Mouse (Mus musculus): ENCODE results near the gene Gsap. TPM values are rescaled to one million over a fixed set of nuclear protein-coding genes. Genes with fewer than 3 reads are reported as not detected.

Gsap gene
- polyA plus RNA-seq, 1 experiment, result not detected

DNA sequence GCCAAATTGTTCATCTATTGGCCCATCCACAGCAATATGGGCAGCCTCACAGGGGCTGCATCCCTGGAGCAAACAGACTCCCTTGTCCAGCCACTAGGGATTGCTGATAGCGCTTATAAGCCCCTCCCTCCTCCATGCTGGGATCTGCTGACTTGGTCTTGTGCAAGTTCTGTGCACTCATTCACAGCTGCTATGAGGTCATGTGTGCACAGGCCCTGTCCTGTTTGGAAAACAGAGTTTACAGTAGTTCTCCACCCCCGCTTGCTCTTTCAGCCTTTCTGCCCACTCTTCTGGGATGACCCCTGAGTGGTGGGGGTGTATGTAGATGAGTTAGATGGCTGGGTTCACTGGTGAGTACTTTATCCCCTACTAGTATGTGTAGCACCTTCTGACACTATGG, 81.0 kb downstream of the Gsap start:
- TF ChIP-seq GATA1 (IDR thresholded peaks at IDR 0.05; ENCODE audit: low read length), result no peak

DNA sequence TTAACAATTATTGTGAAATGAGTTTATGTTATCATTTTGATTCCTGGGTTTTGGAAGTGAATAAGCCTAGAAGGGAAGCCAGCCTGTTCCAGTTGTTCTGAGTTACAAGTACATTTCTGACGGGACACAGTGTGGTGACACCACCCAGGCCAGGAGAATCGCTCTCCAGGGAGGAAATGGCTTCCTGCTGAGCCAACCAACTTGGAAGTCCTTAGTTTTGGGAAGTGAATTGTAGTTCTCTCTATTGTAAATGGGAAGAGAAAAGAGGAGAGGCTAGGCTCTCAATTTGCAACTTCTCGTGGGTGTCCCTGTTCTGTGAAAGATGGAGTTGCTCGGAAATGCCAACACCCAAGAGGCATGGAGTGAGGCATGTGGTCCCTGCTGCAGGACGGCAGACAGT, 83.4 kb downstream of the Gsap start:
- no peak for TF ChIP-seq GATA1 (IDR thresholded peaks at IDR 0.05; ENCODE audit: low read length)

DNA sequence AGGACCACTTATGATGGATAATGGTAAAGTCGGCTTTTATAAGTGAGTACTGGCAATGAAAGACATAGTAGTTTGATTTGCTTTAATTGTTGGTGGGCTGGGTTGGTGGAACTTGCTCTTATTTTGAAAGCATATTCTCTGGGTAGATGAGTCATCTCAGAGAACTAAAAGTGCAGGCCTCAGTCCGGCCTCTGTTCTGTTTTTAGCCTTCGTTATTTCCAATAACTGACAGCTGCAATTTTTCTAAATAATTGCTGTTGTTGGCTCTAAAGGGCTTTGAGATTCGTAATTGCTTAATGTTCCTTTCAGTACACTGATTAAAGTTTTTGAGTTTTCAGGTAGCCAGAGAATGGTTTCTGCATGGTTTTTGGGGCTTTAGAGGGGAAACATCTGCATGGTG, 84.7 kb downstream of the Gsap start:
- TF ChIP-seq GATA1 (IDR thresholded peaks at IDR 0.05; ENCODE audit: low read length), result no peak

DNA sequence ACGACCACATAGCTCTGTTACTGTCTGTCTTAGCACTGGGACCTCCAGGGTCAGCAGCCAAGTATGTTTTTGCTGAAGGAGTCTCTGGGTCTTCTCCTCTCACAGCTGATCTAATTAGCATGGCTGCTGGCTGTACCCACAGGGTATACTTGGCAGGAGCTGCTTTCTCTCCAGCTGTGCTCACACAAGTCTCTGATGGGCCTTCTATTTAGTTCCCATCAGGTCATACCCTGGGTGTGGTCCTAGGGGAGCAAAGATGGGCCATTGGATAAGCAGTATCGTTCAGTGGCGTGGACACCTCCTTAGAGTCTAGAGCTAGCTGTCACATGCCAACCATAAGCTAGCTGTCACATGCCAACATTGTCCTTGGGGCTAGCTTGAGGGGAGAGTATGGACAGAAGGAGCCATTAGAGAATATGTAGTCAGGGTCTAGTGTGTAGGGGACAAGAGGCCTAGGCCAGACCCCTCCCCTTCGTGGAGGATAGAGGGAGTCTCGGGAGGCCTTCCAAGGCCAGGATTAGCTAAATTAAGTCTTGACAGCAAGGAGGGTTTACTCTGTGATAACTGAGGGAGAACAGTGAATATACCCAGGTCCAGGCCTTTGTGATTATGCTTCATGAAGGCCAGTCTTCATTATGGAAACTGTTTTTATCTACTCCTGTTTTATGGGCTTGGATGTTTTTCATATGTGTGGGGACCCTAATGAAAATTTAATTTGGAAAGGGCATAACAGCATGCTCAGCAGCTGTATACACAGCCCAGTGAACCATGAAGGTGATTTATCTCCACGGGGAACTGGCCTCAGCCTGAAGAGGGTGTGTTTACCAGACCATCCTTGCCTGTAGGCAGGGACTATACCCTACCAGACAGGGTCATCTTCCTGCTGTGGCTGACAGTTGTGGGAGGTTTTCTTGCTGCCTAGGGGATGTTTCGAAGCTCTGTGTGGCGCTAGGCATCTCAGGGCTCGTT, 85.6 kb downstream of the Gsap start:
- no peak for TF ChIP-seq GATA1 (IDR thresholded peaks at IDR 0.05; ENCODE audit: low read length)

DNA sequence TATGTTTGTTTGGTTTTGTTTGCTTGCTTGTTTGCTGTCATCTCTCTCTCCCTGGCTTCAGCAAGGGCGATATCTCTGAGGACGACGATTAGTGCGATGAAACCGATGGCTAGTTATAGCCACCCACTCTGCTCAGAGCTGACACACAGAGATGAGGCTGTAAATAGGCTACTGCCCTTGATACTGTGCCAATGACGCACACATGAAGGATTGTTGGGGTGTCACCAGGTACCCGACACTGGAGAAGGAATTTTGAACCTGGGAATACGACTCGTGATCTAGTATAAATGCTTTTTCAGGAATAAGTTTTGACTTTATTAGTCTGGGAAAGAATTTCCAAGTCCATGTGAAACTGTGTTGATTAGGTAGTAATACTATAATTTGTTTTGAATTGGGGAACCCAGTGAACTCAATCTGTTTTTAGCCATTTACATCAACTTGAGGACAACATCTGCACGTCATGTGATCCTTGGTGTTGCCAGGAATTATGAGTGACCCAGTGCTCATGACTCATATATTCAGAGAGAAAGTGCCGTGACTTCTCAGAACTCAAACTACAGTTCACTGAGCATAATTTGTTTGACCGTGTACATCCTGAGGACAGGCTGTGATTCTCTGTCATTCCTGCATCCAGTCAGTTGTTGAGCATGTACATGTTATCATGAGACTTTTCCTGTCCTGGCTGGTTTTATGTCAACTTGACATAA, 97.5 kb downstream of the Gsap start:
- no peak for TF ChIP-seq GATA1 (IDR thresholded peaks at IDR 0.05; ENCODE audit: low read length)

DNA sequence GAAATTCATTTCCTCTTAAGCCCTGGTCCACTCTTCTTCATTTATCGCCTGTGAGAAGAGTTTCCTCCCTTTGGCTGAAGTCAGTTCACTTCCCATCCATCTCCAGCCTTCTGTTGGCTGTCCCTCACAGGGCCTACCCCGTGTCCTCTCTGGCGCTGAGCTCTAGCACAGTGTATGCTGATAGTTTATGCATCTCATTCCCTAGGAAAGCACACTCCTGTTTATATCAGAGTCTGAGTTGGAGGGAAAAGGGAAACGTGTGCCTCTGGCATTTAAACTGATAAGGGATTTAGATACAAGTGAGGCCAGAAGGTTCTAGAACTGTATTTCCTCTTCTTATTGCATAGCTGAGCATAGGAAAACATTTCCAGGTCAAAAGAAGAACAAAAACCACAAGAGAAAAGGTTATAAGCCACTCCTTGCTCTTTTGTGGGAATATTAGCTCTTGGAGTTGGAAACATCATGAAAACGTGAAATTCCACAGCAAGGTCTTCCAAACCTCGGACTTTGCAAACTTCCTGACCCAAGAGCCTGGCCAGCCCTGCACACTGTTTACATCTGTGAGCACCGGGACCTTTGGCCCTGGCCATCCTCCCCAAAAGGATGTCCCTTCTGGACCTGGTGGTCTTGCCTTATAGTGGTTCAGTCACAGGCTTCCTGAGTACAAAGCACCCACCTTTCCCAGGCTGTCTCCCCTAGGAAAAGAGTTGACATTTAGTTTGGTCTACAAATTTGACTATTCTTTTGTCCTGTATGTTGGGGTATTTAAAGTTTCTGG, 102.8 kb downstream of the Gsap start:
- no peak for TF ChIP-seq GATA1 (IDR thresholded peaks at IDR 0.05; ENCODE audit: low read length)

DNA sequence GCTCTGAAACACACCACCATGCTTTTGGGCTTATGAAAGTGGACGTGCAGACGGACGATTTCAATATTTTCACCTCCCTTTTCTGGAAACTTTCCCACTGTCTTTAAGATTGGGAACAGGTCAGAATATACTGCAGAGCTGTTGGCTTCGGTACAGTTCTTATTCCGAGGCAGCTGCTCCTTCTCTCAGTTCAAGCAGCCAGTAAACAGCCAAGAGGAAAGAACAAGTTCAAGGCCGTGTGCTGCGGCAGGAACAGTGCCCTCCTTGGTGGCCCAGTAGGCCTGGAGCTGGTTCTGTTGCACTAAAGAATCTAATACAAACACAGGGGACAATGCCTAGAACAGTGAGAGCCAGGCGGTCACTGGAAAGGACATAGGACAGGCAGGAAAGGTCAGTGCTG, 104.5 kb downstream of the Gsap start:
- TF ChIP-seq GATA1 (IDR thresholded peaks at IDR 0.05; ENCODE audit: low read length), result no peak

DNA sequence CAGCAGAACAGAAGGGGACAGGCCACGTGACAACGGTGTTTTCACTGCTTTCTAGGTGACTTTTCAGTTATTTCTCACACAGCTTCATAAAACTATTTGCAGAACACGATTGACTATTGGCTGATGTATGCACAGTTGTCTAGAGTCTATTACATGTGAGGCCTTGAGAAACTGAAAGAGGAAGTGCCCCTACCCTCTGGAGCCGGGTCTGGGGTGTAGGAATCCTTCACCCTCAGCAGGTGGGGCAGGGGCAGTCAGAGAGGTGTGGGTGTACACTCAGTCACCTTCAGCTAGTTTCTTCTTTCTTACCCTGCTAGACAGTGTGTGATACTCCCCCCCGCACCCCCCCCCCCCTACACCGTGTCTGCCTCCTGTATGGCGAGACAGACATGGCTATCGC, 109.6 kb downstream of the Gsap start:
- TF ChIP-seq GATA1 (IDR thresholded peaks at IDR 0.05; ENCODE audit: low read length), result no peak

DNA sequence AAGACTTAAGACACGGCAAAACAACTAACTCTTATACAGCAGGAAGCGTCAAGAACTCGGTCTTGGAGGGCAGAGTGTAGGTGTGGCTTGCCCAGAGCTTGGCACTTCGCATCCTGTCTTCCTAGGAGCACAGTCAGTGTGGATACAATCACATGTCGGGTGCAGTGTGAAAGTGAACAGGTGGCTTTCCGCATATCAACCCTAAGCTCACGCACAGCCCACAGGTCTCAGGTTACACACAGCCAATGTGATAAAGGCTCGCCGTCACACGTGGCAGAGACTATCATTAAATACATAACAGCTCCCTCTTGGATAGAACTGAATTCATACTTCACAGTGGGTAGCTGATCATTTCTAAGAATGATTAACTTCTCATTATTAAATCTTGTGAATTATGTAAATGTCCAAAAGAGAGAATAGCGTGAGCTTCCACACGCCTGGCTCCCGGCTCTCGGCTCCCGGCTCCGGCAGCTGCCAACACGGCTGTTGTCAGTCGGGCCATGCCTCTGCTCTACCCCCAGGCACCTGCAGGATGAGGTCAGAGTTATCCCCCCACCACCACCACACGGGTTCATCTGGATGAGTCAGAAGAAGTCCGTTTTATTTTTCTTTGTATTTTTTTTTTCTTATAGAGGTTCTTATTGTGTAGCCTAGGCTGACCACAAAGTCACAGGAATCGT, 113.2 kb downstream of the Gsap start:
- no peak for TF ChIP-seq GATA1 (IDR thresholded peaks at IDR 0.05; ENCODE audit: low read length)

DNA sequence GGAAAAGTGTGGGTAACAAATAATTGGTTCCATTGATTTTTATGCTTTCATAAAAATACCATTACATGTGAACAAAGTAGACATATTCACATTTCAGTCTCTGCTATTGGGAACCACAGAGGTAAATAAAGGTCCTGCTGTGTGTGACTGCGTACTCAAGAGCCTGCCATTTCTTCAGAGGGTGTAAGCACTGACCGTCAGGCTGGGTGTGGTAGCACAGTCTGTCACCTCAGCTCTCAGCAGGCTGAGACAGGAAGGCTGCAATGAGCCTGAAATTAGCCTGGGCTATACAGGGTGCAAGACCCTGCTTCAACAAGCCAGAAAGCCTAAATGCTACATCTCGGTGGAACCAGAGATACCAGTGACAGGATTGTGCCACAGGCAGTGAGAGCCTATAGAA, 114.0 kb downstream of the Gsap start:
- TF ChIP-seq GATA1 (IDR thresholded peaks at IDR 0.05; ENCODE audit: low read length), result no peak

DNA sequence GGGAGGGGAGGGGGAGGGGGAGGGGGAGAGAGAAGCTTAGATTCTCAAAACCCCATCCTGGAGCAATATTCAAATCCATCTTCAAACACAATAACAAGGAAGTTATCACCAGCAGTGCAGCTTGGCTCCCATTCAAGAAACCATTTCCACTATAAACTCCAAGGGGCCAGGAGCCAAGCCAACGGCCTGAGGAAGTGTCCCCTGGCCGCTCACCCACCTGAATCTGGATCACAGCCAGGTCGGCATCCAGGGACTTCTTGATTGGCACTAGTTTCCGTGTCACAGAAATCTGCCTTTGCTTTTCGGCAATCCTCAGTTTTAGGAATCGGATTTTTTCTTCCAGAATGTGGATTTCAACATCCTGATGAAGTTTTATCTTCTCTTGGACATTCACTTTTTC, 115.0 kb downstream of the Gsap start:
- TF ChIP-seq GATA1 (IDR thresholded peaks at IDR 0.05; ENCODE audit: low read length), result no peak

DNA sequence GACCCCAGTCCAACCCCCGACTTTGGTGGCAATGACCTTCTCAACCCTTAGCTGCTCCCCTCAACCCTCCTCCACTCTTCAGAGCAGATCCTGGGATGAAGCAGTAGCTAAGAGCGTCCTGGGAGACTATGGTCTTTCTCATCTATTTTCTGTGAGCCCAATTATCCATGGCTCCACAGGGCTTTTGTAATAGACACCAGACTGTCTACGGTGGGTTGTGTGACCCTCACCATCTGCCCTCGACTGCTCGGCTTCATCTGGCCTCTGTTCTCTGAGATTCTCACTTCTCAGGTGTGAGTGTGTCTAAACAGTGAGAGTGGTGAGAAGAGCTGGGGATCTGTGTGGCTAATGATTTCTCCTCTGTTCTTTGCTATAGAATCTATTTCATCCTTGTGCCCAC, 121.1 kb downstream of the Gsap start:
- TF ChIP-seq GATA1 (IDR thresholded peaks at IDR 0.05; ENCODE audit: low read length), result no peak

DNA sequence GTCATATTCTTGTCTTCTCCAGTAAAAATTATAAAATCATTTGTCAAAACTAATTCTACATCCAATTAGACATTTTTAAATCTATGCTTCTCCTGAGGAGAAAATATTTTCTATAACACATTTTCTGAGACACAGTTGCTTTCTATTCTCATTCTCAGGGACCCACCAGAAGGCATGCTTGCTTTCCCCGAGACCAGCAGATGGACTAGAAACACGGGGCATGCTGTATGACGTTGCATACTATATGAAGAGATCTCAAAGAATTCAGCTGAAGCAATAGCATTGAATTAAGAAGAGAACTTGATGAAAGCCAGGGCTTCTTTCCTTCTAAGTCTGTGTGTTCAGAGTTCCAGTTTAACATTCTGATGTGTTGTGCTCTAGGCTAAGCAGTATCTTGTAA, 128.6 kb downstream of the Gsap start:
- no peak for TF ChIP-seq GATA1 (IDR thresholded peaks at IDR 0.05; ENCODE audit: low read length)

DNA sequence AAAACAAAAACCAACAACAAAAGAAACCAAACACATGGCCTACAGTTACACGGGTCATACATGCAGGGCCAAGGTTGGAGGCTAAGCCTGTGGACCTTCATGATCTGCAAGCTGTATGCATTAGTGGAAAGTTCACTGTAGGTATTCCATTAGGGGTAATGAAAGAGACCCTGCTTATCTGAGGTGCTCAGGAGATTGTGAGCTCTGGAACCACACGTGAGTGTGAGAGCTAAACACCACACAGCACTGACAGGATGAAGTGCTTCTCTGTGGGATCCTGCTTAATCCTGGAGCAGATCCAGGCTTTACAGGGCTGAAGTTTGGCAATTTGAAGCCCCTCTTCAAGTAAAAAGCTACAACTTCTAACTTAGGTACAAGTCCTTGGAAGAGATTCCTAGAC, 134.1 kb downstream of the Gsap start:
- TF ChIP-seq GATA1 (IDR thresholded peaks at IDR 0.05; ENCODE audit: low read length), result no peak

DNA sequence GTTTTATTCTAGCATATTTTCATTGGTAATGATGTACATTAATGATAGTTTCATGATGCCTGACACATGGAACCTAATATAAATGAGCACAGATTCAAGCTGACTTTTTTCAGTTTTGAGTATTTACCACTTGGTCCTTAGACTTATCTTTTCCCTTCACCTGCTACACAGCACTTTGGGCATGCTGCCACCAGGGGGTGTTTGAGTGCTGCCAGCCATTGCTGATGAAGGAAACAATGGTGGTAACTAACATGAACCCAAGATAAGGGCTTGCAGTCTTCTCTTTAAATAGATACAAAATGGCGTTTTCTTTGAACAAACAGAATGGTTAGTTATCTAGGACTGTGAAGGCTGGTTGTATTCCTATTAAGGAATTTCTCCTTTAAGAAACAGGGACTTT, 140.4 kb downstream of the Gsap start:
- TF ChIP-seq GATA1 (IDR thresholded peaks at IDR 0.05; ENCODE audit: low read length), result no peak

Measured in G1E-ER4 (cell line).